Mouse (Mus musculus) forebrain, embryonic 16.5 days (tissue): ENCODE measurements around the gene Gnl2. TPM values are rescaled to one million over a fixed set of nuclear protein-coding genes. Genes with fewer than 3 reads are reported as not detected.
A peak's percentile ranks its signal among the peaks of the same experiment; 100 is the strongest.

ENCODE experiments used
- ATAC-seq: fragments of 200-750 bp; cut with Nextera tagmentation; 2 replicates; pipeline ENCODE4 v1.8.0; 2017; ENCODE audit warnings: mild to moderate bottlenecking, moderate library complexity
- H3K27ac ChIP-seq: fragments of 300-500 bp; sonication (generic); 2 replicates; pipeline ENCODE4 v1.5.1; 2014; ENCODE audit warnings: low read length, control low read depth
- H3K27me3 ChIP-seq: fragments of 300-500 bp; sonication (generic); replicated peaks from 2 replicates; pipeline ENCODE4 v1.6.1; 2014; ENCODE audit warnings: low read length; ENCODE audit not compliant: control insufficient read depth, insufficient read depth
- H3K36me3 ChIP-seq: fragments of 300-500 bp; sonication (generic); 2 replicates; pipeline ENCODE4 v1.6.1; 2014; ENCODE audit not compliant: control insufficient read depth, insufficient read depth
- H3K4me1 ChIP-seq: fragments of 300-500 bp; sonication (generic); replicated peaks from 2 replicates; pipeline ENCODE4 v1.6.1; 2014; ENCODE audit warnings: low read length; ENCODE audit not compliant: control insufficient read depth, insufficient read depth
- H3K4me2 ChIP-seq: fragments of 300-500 bp; sonication (generic); 2 replicates; pipeline ENCODE4 v1.6.1; 2014; ENCODE audit warnings: mild to moderate bottlenecking, low read length, control low read depth
- H3K4me3 ChIP-seq: fragments of 300-500 bp; sonication (generic); replicated peaks from 2 replicates; pipeline ENCODE4 v1.5.1; 2014; ENCODE audit warnings: mild to moderate bottlenecking, low read length, control low read depth
- H3K9ac ChIP-seq: fragments of 300-500 bp; sonication (generic); replicated peaks from 2 replicates; pipeline ENCODE4 v1.6.1; 2014; ENCODE audit warnings: low read depth, low read length, control low read depth
- H3K9me3 ChIP-seq: fragments of 300-500 bp; sonication (generic); 2 replicates; pipeline ENCODE4 v1.6.1; 2016; ENCODE audit warnings: low read length; ENCODE audit not compliant: control insufficient read depth
- WGBS: fragments of 180-500 bp; shearing (Covaris S2); extraction: QIAGEN DNeasy Blood & Tissue Kit; methylation state at CpG from one replicate; pipeline ENCODE4 v1.1.7; 2014; 5-methylcytosine and 5-hydroxymethylcytosine counted together
- polyA plus RNA-seq: library from polyadenylated mRNA; unstranded; fragments of >200 nt; fragmentation: Nextera tagmentation; extraction: Ambion mirVana; gene quantifications from 2 replicates; pipeline ENCODE4 v1.2.1, GENCODE M21; 2015

Gnl2 gene
- polyA plus RNA-seq, 1 experiment from 2014 or later = 107 TPM

GRCm38 (mm10) chr4:124983893-124984526, 32.4 kb upstream of the Gnl2 start:
- no peak for ATAC-seq
- WGBS = 12% methylated on average over 9 of the region's 9 CpGs
- Histone ChIP-seq H3K4me1 (peaks cover 15% of the 10 kb centered on the region), H3K4me3 (no peak overlapping the region), H3K9ac (no peak overlapping the region), H3K27me3 (peaks cover 57% of the 10 kb centered on the region), H3K9me3 (no peaks in the 10 kb centered on the region), H3K27ac (no peak overlapping the region), H3K4me2 (no peak overlapping the region), H3K36me3 (no peaks in the 10 kb centered on the region)

- Histone ChIP-seq H3K36me3 (no peaks in the 10 kb centered on the region), H3K9ac (no peak overlapping the region), H3K4me2 (no peak overlapping the region), H3K4me3 (no peak overlapping the region), H3K27me3 (peaks cover 65% of the 10 kb centered on the region), H3K4me1 (peaks cover 18% of the 10 kb centered on the region), H3K27ac (no peak overlapping the region), H3K9me3 (no peaks in the 10 kb centered on the region)
- no peak for ATAC-seq
- 11% methylated on average over 18 of the region's 18 CpGs for WGBS
Observed at GRCm38 (mm10) chr4:124984871-124985670, 31.3 kb upstream of the Gnl2 start.

GRCm38 (mm10) chr4:124985671-124986602, 30.4 kb upstream of the Gnl2 start, which contains the start of gene Rspo1:
Gene Rspo1 (plus strand): TSS chr4:124986430.
- Histone ChIP-seq H3K9me3 (no peaks in the 10 kb centered on the region), H3K27me3 (peaks cover 73% of the 10 kb centered on the region), H3K27ac (no peak within 1 kb of the TSS), H3K4me3 (peak within 1 kb of the TSS; percentile 38), H3K4me1 (peaks cover 19% of the 10 kb centered on the region), H3K9ac (0 out of 2 replicates have a peak within 1 kb of the TSS, but pooled peaks have one; percentile 25), H3K4me2 (peak within 1 kb of the TSS; percentile 48), H3K36me3 (no peaks in the 10 kb centered on the region)
- peak; percentile 31; the same call in 1 of the 2 replicates for ATAC-seq
- WGBS = 1% methylated on average over 58 of the region's 62 CpGs

GRCm38 (mm10) chr4:124986739-124987710, 29.4 kb upstream of the Gnl2 start:
- peaks cover 77% of the 10 kb centered on the region for H3K27me3 ChIP-seq
- WGBS = 1% methylated on average over 51 of the region's 51 CpGs
- ATAC-seq = no peak
- H3K27ac ChIP-seq = no peak overlapping the region
- no peaks in the 10 kb centered on the region for H3K9me3 ChIP-seq
- no peaks in the 10 kb centered on the region for H3K36me3 ChIP-seq
- H3K4me1 ChIP-seq = peaks cover 19% of the 10 kb centered on the region
- H3K9ac ChIP-seq = no peak overlapping the region
- peak overlapping the region; percentile 38 for H3K4me3 ChIP-seq
- H3K4me2 ChIP-seq = peak overlapping the region; percentile 48

GRCm38 (mm10) chr4:124987711-124988097, 28.7 kb upstream of the Gnl2 start:
- H3K27me3 ChIP-seq = peaks cover 77% of the 10 kb centered on the region
- no peaks in the 10 kb centered on the region for H3K36me3 ChIP-seq
- peaks cover 19% of the 10 kb centered on the region for H3K4me1 ChIP-seq
- H3K9me3 ChIP-seq = no peaks in the 10 kb centered on the region
- H3K4me2 ChIP-seq = no peak overlapping the region
- ATAC-seq = no peak
- no peak overlapping the region for H3K4me3 ChIP-seq
- no peak overlapping the region for H3K27ac ChIP-seq
- WGBS = 7% methylated on average over 10 of the region's 10 CpGs
- no peak overlapping the region for H3K9ac ChIP-seq

GRCm38 (mm10) chr4:124988382-124988781, 28.0 kb upstream of the Gnl2 start:
- Histone ChIP-seq H3K9me3 (no peaks in the 10 kb centered on the region), H3K4me2 (no peak overlapping the region), H3K9ac (no peak overlapping the region), H3K27me3 (peaks cover 71% of the 10 kb centered on the region), H3K36me3 (no peaks in the 10 kb centered on the region), H3K4me3 (no peak overlapping the region), H3K27ac (no peak overlapping the region), H3K4me1 (peaks cover 19% of the 10 kb centered on the region)
- 23% methylated on average over 9 of the region's 9 CpGs for WGBS
- ATAC-seq = no peak

GRCm38 (mm10) chr4:124989787-124990253, 26.6 kb upstream of the Gnl2 start:
- no peaks in the 10 kb centered on the region for H3K9me3 ChIP-seq
- H3K27me3 ChIP-seq = peaks cover 60% of the 10 kb centered on the region
- no peak overlapping the region for H3K4me2 ChIP-seq
- no peak overlapping the region for H3K9ac ChIP-seq
- no peak for ATAC-seq
- H3K27ac ChIP-seq = no peak overlapping the region
- H3K36me3 ChIP-seq = no peaks in the 10 kb centered on the region
- peaks cover 19% of the 10 kb centered on the region for H3K4me1 ChIP-seq
- WGBS = 2% methylated on average over 20 of the region's 20 CpGs
- H3K4me3 ChIP-seq = no peak overlapping the region

- Histone ChIP-seq H3K36me3 (no peaks in the 10 kb centered on the region), H3K4me2 (no peak overlapping the region), H3K9ac (no peak overlapping the region), H3K4me1 (peaks cover 19% of the 10 kb centered on the region), H3K9me3 (no peaks in the 10 kb centered on the region), H3K4me3 (no peak overlapping the region), H3K27me3 (peaks cover 55% of the 10 kb centered on the region), H3K27ac (no peak overlapping the region)
- ATAC-seq = no peak
- WGBS = 2% methylated on average over 7 of the region's 7 CpGs
Observed at GRCm38 (mm10) chr4:124990325-124990724, 26.1 kb upstream of the Gnl2 start.
